Mouse (Mus musculus) C2C12 (cell line): Measurements from ENCODE around the gene Dnajc6. TPM values are rescaled to one million over a fixed set of nuclear protein-coding genes. Genes with fewer than 3 reads are reported as not detected.

Experiments used
- H3K27me3 ChIP-seq: one replicate; pipeline ENCODE4 v1.6.1; 2011; ENCODE audit not compliant: control insufficient read depth, insufficient read depth, insufficient read length
- H3K36me3 ChIP-seq: one replicate; pipeline ENCODE4 v1.6.1; 2011; ENCODE audit not compliant: control insufficient read depth, insufficient read depth
- H3K4me3 ChIP-seq: one replicate; pipeline ENCODE4 v1.5.1; 2011; ENCODE audit warnings: mild to moderate bottlenecking, control low read depth; ENCODE audit not compliant: poor library complexity, insufficient read depth, severe bottlenecking
- H3K79me2 ChIP-seq: one replicate; pipeline ENCODE4 v1.6.1; 2011; ENCODE audit not compliant: control insufficient read depth, insufficient read depth
- H3K79me3 ChIP-seq: one replicate; pipeline ENCODE4 v1.6.1; 2011; ENCODE audit warnings: low read depth, control low read depth
- H3ac ChIP-seq: one replicate; pipeline ENCODE3; 2011; ENCODE audit warnings: low read depth; ENCODE audit not compliant: control insufficient read depth, insufficient read length
- CEBPB ChIP-seq: IDR thresholded peaks from one replicate; pipeline ENCODE4 v1.6.1; 2011; ENCODE audit warnings: low read depth, mild to moderate bottlenecking, control low read depth, moderate library complexity
- CTCF ChIP-seq: IDR thresholded peaks from one replicate; pipeline ENCODE4 v1.5.1; 2011; ENCODE audit not compliant: control insufficient read depth, insufficient read depth, insufficient read length
- FOSL1 ChIP-seq: IDR thresholded peaks from one replicate; pipeline ENCODE4 v1.8.0; 2011; ENCODE audit warnings: mild to moderate bottlenecking, low read length; ENCODE audit not compliant: poor library complexity, insufficient read depth, severe bottlenecking
- MAX ChIP-seq: IDR thresholded peaks from one replicate; pipeline ENCODE4 v1.6.1; 2011; ENCODE audit warnings: mild to moderate bottlenecking, control low read depth
- MYOD1 ChIP-seq: IDR thresholded peaks from one replicate; pipeline ENCODE4 v1.6.1; 2011; ENCODE audit warnings: low read depth; ENCODE audit not compliant: control insufficient read depth, insufficient read length
- MYOG ChIP-seq: IDR thresholded peaks from one replicate; pipeline ENCODE4 v1.6.1; 2011; ENCODE audit not compliant: control insufficient read depth, insufficient read length; ENCODE audit errors: extremely low read depth
- USF1 ChIP-seq: IDR thresholded peaks from one replicate; pipeline ENCODE4 v1.6.1; 2011; ENCODE audit warnings: low read depth, mild to moderate bottlenecking, control low read depth, moderate library complexity
- polyA plus RNA-seq: library from polyadenylated mRNA; unstranded; fragments of >200 nt; fragmentation: generic; extraction: Trizol; gene quantifications from one replicate; pipeline ENCODE4 v1.2.1, GENCODE M21; 2012; ENCODE audit warnings: missing spikeins

Gene Dnajc6
- polyA plus RNA-seq, 1 experiment: not detected

DNA sequence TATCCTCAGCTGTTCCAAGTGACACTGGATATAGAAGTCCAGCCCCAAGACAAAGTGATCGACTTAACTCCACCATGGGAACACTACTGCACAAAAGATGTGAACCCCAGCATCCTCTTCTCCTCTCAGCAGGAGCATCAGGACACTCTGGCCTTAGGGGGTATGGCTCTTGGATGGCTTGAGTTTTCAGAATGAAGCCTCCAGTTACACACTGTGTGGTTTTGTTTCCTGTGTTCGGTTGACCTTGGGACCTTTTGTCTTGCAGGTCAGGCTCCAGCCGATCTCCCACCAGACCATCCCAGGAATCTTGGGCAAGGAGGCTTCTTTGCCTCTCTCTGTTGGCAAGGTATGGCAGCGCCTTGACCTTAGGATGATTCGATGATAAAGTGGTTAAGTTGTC lies 120.1 kb downstream of the Dnajc6 start:
- Histone ChIP-seq H3K4me3 (no peak overlapping the region), H3K79me3 (no peaks in the 10 kb centered on the region), H3K27me3 (no peaks in the 10 kb centered on the region), H3K36me3 (no peaks in the 10 kb centered on the region), H3ac (no peak overlapping the region), H3K79me2 (no peaks in the 10 kb centered on the region)
- TF ChIP-seq CEBPB: no peak

DNA sequence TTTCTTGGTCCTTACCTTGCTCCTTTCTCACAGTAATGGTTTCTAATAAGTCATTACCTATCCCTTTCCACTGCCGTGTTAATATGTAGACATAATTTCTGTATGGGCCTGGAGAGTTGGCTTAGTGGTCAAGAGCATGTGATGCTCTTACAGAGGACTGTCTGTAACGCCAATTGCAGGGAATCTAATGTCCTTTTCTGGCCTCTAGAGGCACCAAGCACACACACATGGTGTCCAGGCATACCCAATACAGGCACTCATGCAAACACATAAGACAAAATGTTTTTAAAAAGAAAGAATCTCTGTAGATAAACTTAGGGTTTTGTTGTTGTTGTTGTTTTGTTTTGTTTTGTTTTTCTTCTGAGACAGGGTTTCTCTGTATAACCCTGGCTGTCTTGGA lies 121.3 kb downstream of the Dnajc6 start:
- H3K27me3 ChIP-seq: no peaks in the 10 kb centered on the region
- H3K4me3 ChIP-seq: no peak overlapping the region
- no peaks in the 10 kb centered on the region for H3K79me2 ChIP-seq
- no peaks in the 10 kb centered on the region for H3K36me3 ChIP-seq
- TF ChIP-seq MAX (no peak), MYOG (no peak), USF1 (no peak), CTCF (no peak)
- H3K79me3 ChIP-seq: no peaks in the 10 kb centered on the region
- H3ac ChIP-seq: no peak overlapping the region

DNA sequence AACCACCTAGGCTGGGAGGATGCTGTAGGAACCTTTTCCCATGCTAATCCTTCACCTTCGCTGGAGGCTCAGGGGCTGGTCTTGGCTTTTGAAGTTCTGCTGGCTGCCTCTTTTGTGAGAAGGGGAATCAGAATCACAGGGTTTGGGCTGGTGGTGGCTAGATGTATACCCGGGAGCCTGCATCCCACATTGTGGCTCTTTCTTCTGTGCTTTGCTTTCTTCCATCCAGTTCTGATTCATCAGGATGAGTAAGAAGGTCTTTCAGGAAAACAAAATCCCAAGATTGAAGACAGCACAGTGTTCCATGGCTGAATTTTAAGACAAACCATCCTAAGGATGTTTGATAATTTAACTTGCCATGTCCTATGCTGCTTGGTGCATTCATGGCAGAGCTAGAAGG lies 123.8 kb downstream of the Dnajc6 start:
- Histone ChIP-seq H3ac (no peak overlapping the region), H3K79me3 (no peaks in the 10 kb centered on the region), H3K36me3 (no peaks in the 10 kb centered on the region), H3K4me3 (no peak overlapping the region), H3K79me2 (no peaks in the 10 kb centered on the region), H3K27me3 (no peaks in the 10 kb centered on the region)
- TF ChIP-seq MAX (no peak), USF1 (no peak), FOSL1 (no peak), MYOD1 (no peak), MYOG (no peak)

DNA sequence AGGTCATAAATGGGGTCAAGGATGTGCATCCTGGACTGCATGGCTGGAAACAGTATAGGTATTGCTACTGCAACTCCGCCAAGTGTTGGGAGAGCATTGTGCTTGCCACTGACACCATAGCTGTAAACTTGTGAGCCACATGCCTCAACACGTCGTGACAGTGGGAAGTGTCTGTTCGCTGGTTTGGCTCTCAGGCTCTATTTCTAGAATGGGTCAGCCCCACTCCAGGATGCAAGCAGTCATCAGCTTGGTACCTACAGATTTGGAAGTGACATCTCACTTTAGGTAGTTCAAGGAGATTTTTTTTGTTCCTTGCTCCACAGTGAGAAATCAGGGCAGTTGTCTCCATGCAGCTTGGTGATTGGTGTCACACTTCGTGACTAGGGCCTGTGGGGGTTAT lies 124.8 kb downstream of the Dnajc6 start:
- H3K27me3 ChIP-seq: no peaks in the 10 kb centered on the region
- no peak overlapping the region for H3K4me3 ChIP-seq
- H3ac ChIP-seq: no peak overlapping the region
- no peaks in the 10 kb centered on the region for H3K36me3 ChIP-seq
- TF ChIP-seq MYOD1: no peak
- TF ChIP-seq FOSL1: no peak
- no peak for TF ChIP-seq CTCF
- no peak for TF ChIP-seq USF1
- TF ChIP-seq MAX: no peak
- TF ChIP-seq MYOG: no peak
- no peak for TF ChIP-seq CEBPB
- no peaks in the 10 kb centered on the region for H3K79me3 ChIP-seq
- no peaks in the 10 kb centered on the region for H3K79me2 ChIP-seq

DNA sequence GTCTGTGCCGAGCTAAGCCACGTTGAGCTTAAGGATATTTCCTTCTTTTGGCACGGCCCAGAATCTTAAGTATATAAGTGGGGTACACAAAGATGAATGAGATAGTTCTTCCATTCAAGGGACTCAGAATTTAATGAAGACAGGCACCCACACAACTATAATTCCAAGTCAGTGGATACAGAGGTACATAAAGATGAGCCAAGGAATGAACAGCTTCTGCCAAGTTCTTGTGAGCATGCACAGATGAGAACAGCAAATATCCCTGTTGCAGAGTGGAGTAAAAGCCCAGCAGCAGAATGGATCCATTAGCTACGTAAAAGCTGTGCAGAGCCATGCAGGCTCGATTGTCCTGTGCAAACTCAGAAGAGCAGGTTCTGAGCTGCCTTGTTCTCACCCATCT lies 128.8 kb downstream of the Dnajc6 start:
- Histone ChIP-seq H3K4me3 (no peak overlapping the region), H3ac (no peak overlapping the region), H3K79me2 (no peaks in the 10 kb centered on the region), H3K79me3 (no peaks in the 10 kb centered on the region), H3K27me3 (no peaks in the 10 kb centered on the region), H3K36me3 (no peaks in the 10 kb centered on the region)
- no peak for TF ChIP-seq MAX
- no peak for TF ChIP-seq CTCF
- no peak for TF ChIP-seq MYOD1
- no peak for TF ChIP-seq USF1
- no peak for TF ChIP-seq CEBPB
- TF ChIP-seq FOSL1: no peak
- TF ChIP-seq MYOG: no peak

DNA sequence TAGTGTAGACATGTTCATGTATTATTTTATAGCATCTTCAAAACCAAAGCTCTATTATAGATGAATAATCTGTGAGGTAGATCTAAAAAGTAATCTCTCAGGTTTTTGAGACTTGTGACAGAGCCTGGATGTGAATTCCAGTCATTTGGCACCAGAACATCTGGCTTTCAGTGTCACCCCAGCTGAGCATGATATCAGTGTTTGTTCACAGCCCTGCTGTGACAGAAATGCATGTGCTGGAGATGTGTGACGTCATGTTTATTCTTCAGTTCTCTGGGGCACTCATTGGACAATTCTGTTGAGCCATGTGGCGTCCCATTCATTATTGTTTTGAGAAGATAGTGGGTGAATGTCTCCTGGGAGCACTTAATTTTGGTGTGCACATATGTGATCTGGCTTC lies 139.1 kb downstream of the Dnajc6 start:
- H3K4me3 ChIP-seq: no peak overlapping the region

DNA sequence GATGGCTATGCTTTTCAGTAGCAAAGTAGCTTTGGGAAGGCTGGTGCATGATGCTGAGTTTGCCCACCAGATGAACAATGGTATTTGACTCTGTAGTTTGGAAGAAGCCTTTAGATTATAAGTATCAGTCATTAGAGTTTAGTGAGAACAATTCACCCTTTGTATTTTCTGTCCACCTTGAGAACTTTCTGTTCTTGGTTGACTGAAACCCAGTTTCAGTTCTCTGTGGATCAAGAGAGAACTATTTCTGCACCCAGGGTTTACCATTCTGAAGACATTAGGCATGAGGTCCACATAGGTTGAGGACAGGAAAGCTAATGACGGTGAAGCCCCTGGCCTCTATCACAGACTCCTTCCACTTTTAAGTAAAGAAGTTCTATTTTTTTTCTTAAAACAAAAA lies 141.0 kb downstream of the Dnajc6 start:
- no peak overlapping the region for H3ac ChIP-seq
- H3K79me2 ChIP-seq: no peaks in the 10 kb centered on the region
- TF ChIP-seq MYOG (no peak), MYOD1 (no peak), USF1 (no peak), CEBPB (no peak), MAX (no peak), FOSL1 (no peak), CTCF (no peak)
- no peak overlapping the region for H3K4me3 ChIP-seq
- no peaks in the 10 kb centered on the region for H3K79me3 ChIP-seq
- H3K36me3 ChIP-seq: no peaks in the 10 kb centered on the region
- peaks cover 5% of the 10 kb centered on the region for H3K27me3 ChIP-seq

More for the DNA sequence above, 139.1 kb downstream of the Dnajc6 start:
- Histone ChIP-seq H3K27me3 (peaks cover 6% of the 10 kb centered on the region), H3K36me3 (no peaks in the 10 kb centered on the region), H3K79me3 (no peaks in the 10 kb centered on the region), H3ac (no peak overlapping the region), H3K79me2 (no peaks in the 10 kb centered on the region)
- TF ChIP-seq USF1 (no peak), MYOG (no peak), MYOD1 (no peak), FOSL1 (no peak), CTCF (no peak), MAX (no peak), CEBPB (no peak)
